In genomic region chr7:104218701-104219569, GRCm38 (mm10) we compare ENCODE assay signal across 8 mouse cellular contexts. TPM values are rescaled to one million over a fixed set of nuclear protein-coding genes. Genes with fewer than 3 reads are reported as not detected.
A peak's percentile ranks its signal among the peaks of the same experiment; 100 is the strongest.
DNase-seq lines count a peak whose midpoint lies in the region; ATAC-seq and TF ChIP-seq lines count a peak whose summit lies in the region.

TSS of gene Trim6 (plus strand) at chr7:104218793.

- no peak within 1 kb of the TSS for H3K27ac ChIP-seq in spleen, adult 2 months (ENCODE audit: insufficient read depth, low read length)
- H3K27ac ChIP-seq in embryonic facial prominence, embryonic 11.5 days (replicated peaks; ENCODE audit: low read depth, low read length), result no peak within 1 kb of the TSS
- H3K27ac ChIP-seq in lung, embryonic 14.5 days (ENCODE audit: low read depth), result no peak within 1 kb of the TSS
- H3K27ac ChIP-seq in neural tube, embryonic 15.5 days (replicated peaks), result no peak within 1 kb of the TSS

- H3K9ac ChIP-seq in embryonic facial prominence, embryonic 11.5 days (replicated peaks; ENCODE audit: low read length), result peak within 1 kb of the TSS; percentile 52
- peak within 1 kb of the TSS; percentile 50 for H3K9ac ChIP-seq in lung, embryonic 14.5 days
- no peak within 1 kb of the TSS; the same call in 1 of the 2 replicates for H3K9ac ChIP-seq in neural tube, embryonic 15.5 days (replicated peaks)

- no peak for TF ChIP-seq POLR2A in spleen, adult 2 months (IDR thresholded peaks at IDR 0.05; ENCODE audit: low read depth, low read length)

- peak; percentile 60; the same call in 1 of the 2 replicates for ATAC-seq in embryonic facial prominence, embryonic 11.5 days (replicated peaks; ENCODE audit: insufficient number of reproducible peaks, low FRiP score, low TSS enrichment, low read depth)
- ATAC-seq in lung, embryonic 14.5 days (ENCODE audit: insufficient read depth), result peak; percentile 91; the same call in 1 of the 2 replicates
- peak; percentile 74; the same call in 1 of the 2 replicates for ATAC-seq in neural tube, embryonic 15.5 days (ENCODE audit: low FRiP score)

- WGBS in spleen, adult 2 months, result 8% methylated on average over 37 of the region's 37 CpGs
- 2% methylated on average over 37 of the region's 37 CpGs for WGBS in embryonic facial prominence, embryonic 11.5 days
- WGBS in lung, embryonic 14.5 days, result 3% methylated on average over 37 of the region's 37 CpGs
- 1% methylated on average over 37 of the region's 37 CpGs for WGBS in neural tube, embryonic 15.5 days

- peak within 1 kb of the TSS; percentile 57 for H3K4me2 ChIP-seq in embryonic facial prominence, embryonic 11.5 days (ENCODE audit: low read depth, low read length)
- H3K4me2 ChIP-seq in lung, embryonic 14.5 days, result peak within 1 kb of the TSS; percentile 63
- H3K4me2 ChIP-seq in neural tube, embryonic 15.5 days, result peak within 1 kb of the TSS; percentile 59

- H3K27me3 ChIP-seq in spleen, adult 2 months (ENCODE audit: control insufficient read depth, insufficient read depth, low read length), result peaks cover 1% of the 10 kb centered on the region; the same call in 1 of the 2 replicates
- H3K27me3 ChIP-seq in embryonic facial prominence, embryonic 11.5 days (ENCODE audit: control insufficient read depth, insufficient read depth, low read length), result no peaks in the 10 kb centered on the region
- H3K27me3 ChIP-seq in lung, embryonic 14.5 days (ENCODE audit: insufficient read depth, low read length), result no peaks in the 10 kb centered on the region
- H3K27me3 ChIP-seq in neural tube, embryonic 15.5 days (replicated peaks), result peaks cover 5% of the 10 kb centered on the region; the same call in 1 of the 2 replicates

- no peaks in the 10 kb centered on the region for H3K9me3 ChIP-seq in embryonic facial prominence, embryonic 11.5 days (replicated peaks; ENCODE audit: control insufficient read depth, low read length)
- H3K9me3 ChIP-seq in lung, embryonic 14.5 days (ENCODE audit: low read depth, low read length), result no peaks in the 10 kb centered on the region
- no peaks in the 10 kb centered on the region for H3K9me3 ChIP-seq in neural tube, embryonic 15.5 days (replicated peaks)

- peak within 1 kb of the TSS; percentile 25 for H3K4me3 ChIP-seq in spleen, adult 2 months (ENCODE audit: extremely low read depth, insufficient read depth, insufficient read length)
- peak within 1 kb of the TSS; percentile 33 for H3K4me3 ChIP-seq in embryonic facial prominence, embryonic 11.5 days (ENCODE audit: low read depth, low read length)
- H3K4me3 ChIP-seq in lung, embryonic 14.5 days (ENCODE audit: low read depth, low read length), result peak within 1 kb of the TSS; percentile 37
- H3K4me3 ChIP-seq in neural tube, embryonic 15.5 days (replicated peaks), result peak within 1 kb of the TSS; percentile 30

- H3K36me3 ChIP-seq in spleen, adult 2 months (ENCODE audit: control insufficient read depth, insufficient read depth, low read length), result no peaks in the 10 kb centered on the region
- H3K36me3 ChIP-seq in embryonic facial prominence, embryonic 11.5 days (replicated peaks; ENCODE audit: control insufficient read depth, insufficient read depth, low read depth, low read length), result no peaks in the 10 kb centered on the region
- no peaks in the 10 kb centered on the region for H3K36me3 ChIP-seq in lung, embryonic 14.5 days (ENCODE audit: insufficient read depth)
- no peaks in the 10 kb centered on the region for H3K36me3 ChIP-seq in neural tube, embryonic 15.5 days

- DNase-seq in spleen, adult 2 months (ENCODE audit: low read depth in 1 of 2, low spot score in 2 of 2), result no peak
- no peak for DNase-seq in spleen, postnatal 36 days (ENCODE audit: low spot score in 2 of 2)
- DNase-seq in embryonic facial prominence, embryonic 11.5 days (ENCODE audit: low spot score), result peak; percentile 70
- DNase-seq in heart, adult 9 months (ENCODE audit: low spot score in 2 of 2), result peak; percentile 79 to 83
- DNase-seq in kidney, adult 8-10 months, result peak; percentile 85 to 87
- DNase-seq in lung, embryonic 14.5 days, result peak; percentile 78
- peak; percentile 66 to 86 for DNase-seq in urinary bladder, postnatal 4 days (ENCODE audit: low spot score in 2 of 2)

- no peak for TF ChIP-seq CTCF in spleen, adult 2 months (IDR thresholded peaks at IDR 0.05; ENCODE audit: extremely low read depth, insufficient read depth, insufficient read length, insufficient replicate concordance)
- no peak for TF ChIP-seq CTCF in lung, embryonic 14.5 days (IDR thresholded peaks at IDR 0.05; ENCODE audit: low read depth)

- H3K4me1 ChIP-seq in spleen, adult 2 months (ENCODE audit: control insufficient read depth, insufficient read depth, insufficient read length), result peaks cover 6% of the 10 kb centered on the region; the same call in 1 of the 2 replicates
- H3K4me1 ChIP-seq in embryonic facial prominence, embryonic 11.5 days (ENCODE audit: control insufficient read depth, insufficient read depth, low read length), result no peaks in the 10 kb centered on the region
- H3K4me1 ChIP-seq in lung, embryonic 14.5 days (ENCODE audit: insufficient read depth), result no peaks in the 10 kb centered on the region; the same call in 1 of the 2 replicates
- H3K4me1 ChIP-seq in neural tube, embryonic 15.5 days, result peaks cover 8% of the 10 kb centered on the region

RNA-seq across cellular contexts. Expression of gene Trim6, which starts in this region (rescaled TPM):
- 0.34 and 0.36 TPM in 2 replicates for polyA plus RNA-seq in spleen, adult 2 months (2012; rRNA removed)
- 2.9 and 3.5 TPM in 2 replicates for polyA plus RNA-seq in embryonic facial prominence, embryonic 11.5 days (2014; fragmentation: Nextera tagmentation; extraction: Ambion mirVana)
- polyA plus RNA-seq in lung, embryonic 14.5 days (2014; fragmentation: Nextera tagmentation; extraction: Ambion mirVana), result 0.62 and 1.1 TPM in 2 replicates
- polyA plus RNA-seq in neural tube, embryonic 15.5 days (2015; fragmentation: Nextera tagmentation; extraction: Ambion mirVana), result 0.54 and 1.1 TPM in 2 replicates

Comparison
In these comparisons a context has a peak if more than half of its experiments do, and no peak if none do; other contexts are left out.
1. DNase-seq: peak in embryonic facial prominence, embryonic 11.5 days (single experiment), heart, adult 9 months (2 of 2), kidney, adult 8-10 months (2 of 2), lung, embryonic 14.5 days (single experiment) and urinary bladder, postnatal 4 days (2 of 2); none in spleen, adult 2 months (0 of 2) and spleen, postnatal 36 days (0 of 2).
2. Peak in every context shown above with its lines, with median percentiles within 50 percentile points of each other: H3K4me3 ChIP-seq, ATAC-seq and H3K4me2 ChIP-seq.